Mouse (Mus musculus) CH12.LX (cell line): ENCODE data around the gene Arl11. TPM values are rescaled to one million over a fixed set of nuclear protein-coding genes. Genes with fewer than 3 reads are reported as not detected.
A peak's percentile ranks its signal among the peaks of the same experiment; 100 is the strongest.

Experiments used
- DNase-seq: peaks from one replicate; pipeline ENCODE4 v3.0.0-alpha.2; 2013; ENCODE audit errors: extremely low read depth
- H3K27ac ChIP-seq: 2 replicates; pipeline ENCODE4 v1.5.1; 2012; ENCODE audit warnings: low read depth, mild to moderate bottlenecking, control low read depth, moderate library complexity; ENCODE audit not compliant: insufficient read depth
- H3K27me3 ChIP-seq: replicated peaks from 2 replicates; pipeline ENCODE3; 2012; ENCODE audit warnings: inconsistent platforms
- H3K36me3 ChIP-seq, 2 experiments: replicated peaks in 1 of 2; 2 replicates each; pipeline versions ENCODE3 to v1.6.1; 2012; ENCODE audit warnings: inconsistent platforms in 1 of 2, low read length in 1 of 2, mild to moderate bottlenecking in 1 of 2, mixed read lengths in 1 of 2, moderate library complexity in 1 of 2; ENCODE audit not compliant: control insufficient read depth in 1 of 2, insufficient read depth in 1 of 2
- H3K4me1 ChIP-seq, 2 experiments: 2 replicates each; pipeline ENCODE4 v1.6.1; 2012; ENCODE audit warnings: inconsistent platforms in 1 of 2, moderate library complexity in 1 of 2; ENCODE audit not compliant: insufficient read depth in 2 of 2, control insufficient read depth in 1 of 2
- H3K4me2 ChIP-seq: 2 replicates; pipeline ENCODE4 v1.6.1; 2012; ENCODE audit warnings: low read depth, mild to moderate bottlenecking, control low read depth; ENCODE audit not compliant: poor library complexity, insufficient read depth, severe bottlenecking
- H3K4me3 ChIP-seq, 3 experiments: fragments of 150-350 bp in 1 of 3; sonication (generic) in 1 of 3; replicated peaks in 1 of 3; 2 replicates each; pipeline versions ENCODE3 to v1.5.1; 2011 to 2012; ENCODE audit warnings: low read depth in 2 of 3, low read length in 2 of 3, mild to moderate bottlenecking in 2 of 3, moderate library complexity in 2 of 3, control low read depth in 1 of 3, improper control_type of control experiment in 1 of 3, inconsistent platforms in 1 of 3, mixed read lengths in 1 of 3; ENCODE audit not compliant: poor library complexity in 1 of 3
- H3K79me2 ChIP-seq: replicated peaks from 2 replicates; pipeline ENCODE4 v1.6.1; 2012; ENCODE audit warnings: mild to moderate bottlenecking, moderate library complexity; ENCODE audit not compliant: control insufficient read depth, poor library complexity, insufficient read depth, severe bottlenecking; ENCODE audit errors: extremely low read depth
- H3K9ac ChIP-seq: 2 replicates; pipeline ENCODE4 v1.6.1; 2012; ENCODE audit warnings: low read depth, mild to moderate bottlenecking, control low read depth, moderate library complexity; ENCODE audit not compliant: insufficient read depth
- H3K9me3 ChIP-seq: replicated peaks from 2 replicates; pipeline ENCODE3; 2012; ENCODE audit warnings: low read length, inconsistent platforms, mixed read lengths
- CHD1 ChIP-seq: IDR thresholded peaks from 2 replicates; pipeline ENCODE4 v1.6.1; 2012; ENCODE audit warnings: low read depth, low read length, improper control_type of control experiment, inconsistent platforms
- E2F4 ChIP-seq: IDR thresholded peaks from 2 replicates; pipeline ENCODE4 v1.6.1; 2011; ENCODE audit warnings: low read depth, low read length, improper control_type of control experiment; ENCODE audit not compliant: insufficient replicate concordance
- EP300 ChIP-seq: IDR thresholded peaks from 2 replicates; pipeline ENCODE4 v1.6.1; 2011; ENCODE audit warnings: low read length, improper control_type of control experiment
- JUN ChIP-seq: IDR thresholded peaks from 2 replicates; pipeline ENCODE4 v1.6.1; 2011; ENCODE audit warnings: low read depth, mild to moderate bottlenecking, low read length, improper control_type of control experiment, moderate library complexity; ENCODE audit not compliant: insufficient read depth
- JUND ChIP-seq: conservative IDR thresholded peaks from 2 replicates; pipeline ENCODE4 v1.6.1; 2011; ENCODE audit warnings: low read depth, low read length, improper control_type of control experiment
- MAX ChIP-seq: IDR thresholded peaks from 2 replicates; pipeline ENCODE4 v1.6.1; 2011; ENCODE audit warnings: low read length, improper control_type of control experiment
- MEF2A ChIP-seq: IDR thresholded peaks from 2 replicates; pipeline ENCODE4 v1.6.1; 2014; ENCODE audit warnings: low read depth, mild to moderate bottlenecking, inconsistent platforms, low read length, improper control_type of control experiment, borderline replicate concordance
- MXI1 ChIP-seq: IDR thresholded peaks from 2 replicates; pipeline ENCODE4 v1.6.1; 2011; ENCODE audit warnings: mild to moderate bottlenecking, low read depth, low read length, improper control_type of control experiment
- NELFE ChIP-seq: IDR thresholded peaks from 2 replicates; pipeline ENCODE4 v1.6.1; 2011; ENCODE audit warnings: low read depth, low read length, improper control_type of control experiment
- PAX5 ChIP-seq: IDR thresholded peaks from 2 replicates; pipeline ENCODE4 v1.6.1; 2012; ENCODE audit warnings: low read length, inconsistent platforms, mixed read lengths
- POLR2A ChIP-seq: IDR thresholded peaks from 2 replicates; pipeline ENCODE4 v1.6.1; 2011; ENCODE audit warnings: low read depth, mild to moderate bottlenecking, improper control_type of control experiment, low read length
- POLR2AphosphoS2 ChIP-seq: IDR thresholded peaks from 2 replicates; pipeline ENCODE4 v1.6.1; 2011; ENCODE audit warnings: low read depth, low read length, improper control_type of control experiment
- SIN3A ChIP-seq: IDR thresholded peaks from 2 replicates; pipeline ENCODE4 v1.6.1; 2012; ENCODE audit warnings: low read length, improper control_type of control experiment, inconsistent platforms
- SMC3 ChIP-seq: IDR thresholded peaks from 2 replicates; pipeline ENCODE4 v1.6.1; 2011; ENCODE audit warnings: low read depth, low read length, improper control_type of control experiment
- TBP ChIP-seq: conservative IDR thresholded peaks from 2 replicates; pipeline ENCODE4 v1.6.1; 2011; ENCODE audit warnings: low read depth, low read length, improper control_type of control experiment
- USF1 ChIP-seq: IDR thresholded peaks from 2 replicates; pipeline ENCODE4 v1.6.1; 2014; ENCODE audit warnings: low read depth, mild to moderate bottlenecking, inconsistent platforms, low read length, improper control_type of control experiment
- ZC3H11A ChIP-seq: IDR thresholded peaks from 2 replicates; pipeline ENCODE4 v1.6.1; 2012; ENCODE audit warnings: low read depth, mild to moderate bottlenecking, inconsistent platforms, low read length, improper control_type of control experiment
- ZKSCAN1 ChIP-seq: IDR thresholded peaks from 2 replicates; pipeline ENCODE4 v1.6.1; 2012; ENCODE audit warnings: low read depth, inconsistent platforms, low read length, improper control_type of control experiment, borderline replicate concordance
- ZMIZ1 ChIP-seq: IDR thresholded peaks from 2 replicates; pipeline ENCODE4 v1.6.1; 2012; ENCODE audit warnings: low read depth, mild to moderate bottlenecking, inconsistent platforms, low read length, improper control_type of control experiment
- ZNF384 ChIP-seq: IDR thresholded peaks from 2 replicates; pipeline ENCODE4 v1.6.1; 2012; ENCODE audit warnings: low read depth, low read length, improper control_type of control experiment, inconsistent platforms
- dilution Hi-C: fragments of 300-500 bp; cut with MboI; formaldehyde crosslinking; loops from 2 replicates; pipeline ENCODE4 v1.14.3; 2020; ENCODE audit warnings: low sequenced_read_pairs; ENCODE audit not compliant: extremely low pct_unique_long_range_greater_than_20kb, extremely low pct_ligation_motif_present
- in situ Hi-C: fragments of 300-500 bp; cut with MboI; formaldehyde crosslinking; loops from 3 replicates; pipeline ENCODE4 v1.14.3; 2019; ENCODE audit warnings: low sequenced_read_pairs, low pct_ligation_motif_present, low pct_unique_long_range_greater_than_20kb, mixed read lengths
- polyA plus RNA-seq: library from polyadenylated mRNA; unstranded; fragments of >175 nt; gene quantifications from 2 replicates; pipeline ENCODE4 v1.2.1, GENCODE M21; 2012; ENCODE audit warnings: low read depth; ENCODE audit not compliant: insufficient read length
- total RNA-seq, 2 experiments: library from RNA; depleted of rRNA; stranded (reverse); fragments of 300-350 nt in 1 of 2; fragments of >200 nt in 1 of 2; gene quantifications; 2 replicates each; pipeline ENCODE4 v1.2.3; 2012 to 2014

Arl11 gene
- total and polyA plus RNA-seq, 3 experiments = 1.1 to 12.2 (median 11.7) TPM

DNA sequence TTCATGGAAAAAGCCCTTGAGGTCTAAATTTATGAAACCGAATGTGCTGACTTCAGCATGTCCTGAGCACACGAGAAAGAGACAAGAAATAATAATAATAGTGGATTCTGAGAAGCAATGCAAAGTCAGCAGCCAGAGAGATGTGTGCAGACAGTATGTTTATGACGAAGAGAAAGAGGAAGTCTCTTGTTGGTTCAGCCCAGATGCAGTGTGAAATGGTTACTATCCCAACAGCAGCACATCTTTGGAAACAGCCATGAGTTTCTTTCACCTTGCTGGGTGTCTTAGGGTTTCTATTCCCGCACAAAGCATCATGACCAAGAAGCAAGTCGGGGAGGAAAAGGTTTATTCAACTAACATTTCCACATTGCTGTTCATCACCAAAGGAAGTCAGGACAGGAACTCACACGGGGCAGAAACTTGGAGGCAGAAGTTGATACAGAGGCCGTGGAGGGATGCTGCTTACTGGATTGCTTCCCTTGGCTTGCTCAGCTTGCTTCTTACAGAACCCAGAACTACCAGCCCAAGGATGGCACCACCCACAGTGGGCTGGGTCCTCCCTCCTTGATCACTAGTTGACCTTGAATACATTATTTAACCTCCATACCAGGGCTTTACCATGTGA lies 30.8 kb upstream of the Arl11 start:
- Histone ChIP-seq H3K9me3 (no peaks in the 10 kb centered on the region), H3K79me2 (no peaks in the 10 kb centered on the region), H3K27ac (no peak overlapping the region), H3K4me3 (no peak overlapping the region), H3K36me3 (no peaks in the 10 kb centered on the region), H3K4me1 (peaks cover 0 to 18% of the 10 kb centered on the region in 2 experiments; a peak in 3 of 4 replicates), H3K4me2 (no peak overlapping the region), H3K9ac (no peak overlapping the region)
- no peak for DNase-seq
- dilution Hi-C loops (no loop called here), in situ Hi-C loops (no loop called here)
- TF ChIP-seq EP300 (no peak), JUN (no peak), JUND (no peak), TBP (no peak), PAX5 (no peak), USF1 (no peak), POLR2A (no peak), SIN3A (no peak), E2F4 (no peak), MAX (no peak), NELFE (no peak), MXI1 (no peak)
- TF ChIP-seq, all 38 proteins: peak for 0
- H3K27me3 ChIP-seq = no peaks in the 10 kb centered on the region

DNA sequence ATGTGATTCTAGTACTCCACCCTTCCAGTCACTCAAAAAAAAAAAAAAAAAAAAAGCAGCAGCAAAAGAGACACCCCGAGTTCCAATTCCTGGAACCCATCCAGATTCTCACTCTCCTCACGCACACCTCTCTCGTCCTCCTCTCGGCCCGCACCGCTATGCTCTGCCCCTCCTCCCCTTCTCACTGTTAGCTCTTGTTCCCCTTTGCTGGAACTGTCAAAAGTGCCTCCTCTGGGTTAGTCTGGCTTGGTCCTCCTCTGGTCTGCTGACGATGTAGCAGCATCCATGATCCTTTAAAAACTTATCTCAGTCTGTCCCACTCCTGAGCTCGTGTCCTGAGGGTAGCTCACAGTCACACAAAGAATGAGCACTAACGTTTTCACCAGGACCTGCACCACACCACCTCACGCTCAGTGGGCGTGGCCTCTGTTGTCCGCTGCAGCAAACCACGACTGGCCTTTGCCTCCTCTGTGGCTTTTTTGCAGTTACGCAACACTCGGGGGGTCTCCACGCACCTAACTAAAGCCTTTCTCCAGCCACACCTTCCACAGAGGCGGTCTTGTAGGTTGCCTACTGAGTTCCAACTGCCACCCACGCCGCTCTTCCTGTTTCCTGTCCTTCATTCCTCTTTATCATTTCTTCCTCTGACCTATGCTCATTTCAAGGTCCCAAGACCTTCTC lies 20.8 kb upstream of the Arl11 start:
- Histone ChIP-seq H3K4me2 (peak overlapping the region; percentile 53), H3K4me3 (peak overlapping the region in 1 of 3 experiments; percentile 19), H3K79me2 (no peaks in the 10 kb centered on the region), H3K27me3 (no peaks in the 10 kb centered on the region), H3K9me3 (no peaks in the 10 kb centered on the region), H3K36me3 (no peaks in the 10 kb centered on the region), H3K4me1 (peaks cover 3 to 10% of the 10 kb centered on the region in 2 experiments; a peak in 3 of 4 replicates), H3K9ac (no peak overlapping the region), H3K27ac (no peak overlapping the region)
- in situ Hi-C loops = no loop called here
- TF ChIP-seq ZNF384 (peak; percentile 28; the same call in 1 of the 2 replicates), NELFE (no peak)
- no peak for DNase-seq
- dilution Hi-C loops = no loop called here

DNA sequence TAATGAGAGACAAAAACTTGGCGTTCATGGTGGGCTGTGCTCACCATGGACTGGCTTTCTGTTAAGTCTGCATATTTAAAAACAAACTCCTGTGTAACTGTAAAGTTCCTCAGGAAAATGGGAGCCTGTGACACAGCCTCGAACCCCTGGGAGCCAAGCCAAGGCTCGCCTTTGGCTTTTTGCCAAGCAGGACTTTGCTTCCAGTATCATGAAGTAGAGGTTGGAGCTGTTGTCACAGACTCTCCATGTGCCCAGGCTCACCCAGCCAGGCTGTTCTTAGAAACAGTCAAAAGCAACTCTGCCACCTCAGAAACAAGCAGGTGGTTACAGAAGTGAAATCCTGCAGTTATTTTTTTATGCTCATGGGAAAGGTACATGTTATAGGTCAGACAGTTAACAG lies 18.9 kb upstream of the Arl11 start:
- in situ Hi-C loops = loop anchor here (10.0 kb wide), 1 partner anchor 496 kb away; no protein-coding TSS in a partner anchor
- dilution Hi-C loops = no loop called here
- TF ChIP-seq ZC3H11A (no peak), ZNF384 (no peak), MAX (no peak), SMC3 (no peak), NELFE (no peak), ZMIZ1 (no peak), CHD1 (no peak), POLR2AphosphoS2 (no peak), MEF2A (no peak), ZKSCAN1 (no peak), POLR2A (no peak), MXI1 (no peak)

More for the DNA sequence above, 18.9 kb upstream of the Arl11 start:
- Histone ChIP-seq H3K9me3 (no peaks in the 10 kb centered on the region), H3K9ac (no peak overlapping the region), H3K4me2 (no peak overlapping the region), H3K27ac (no peak overlapping the region), H3K79me2 (no peaks in the 10 kb centered on the region), H3K27me3 (no peaks in the 10 kb centered on the region), H3K4me1 (peaks cover 3 to 16% of the 10 kb centered on the region in 2 experiments; a peak in 3 of 4 replicates), H3K4me3 (no peak overlapping the region), H3K36me3 (no peaks in the 10 kb centered on the region)
- DNase-seq = no peak
